Mouse (Mus musculus) frontal cortex, postnatal 25 days (tissue): ENCODE data around the gene Ikzf3.

Experiments used
- DNase-seq, 2 experiments: peaks; one replicate each; pipeline ENCODE4 v3.0.0; 2022; ENCODE audit warnings: low spot score in 2 of 2

Ikzf3 gene

GRCm38 (mm10) chr11:98569461-98569860 lies 23.6 kb upstream of the Ikzf3 start:
- no peak for DNase-seq

GRCm38 (mm10) chr11:98568326-98568725 lies 22.5 kb upstream of the Ikzf3 start:
- no peak for DNase-seq

GRCm38 (mm10) chr11:98563921-98564414 lies 18.1 kb upstream of the Ikzf3 start:
- DNase-seq: no peak

- DNase-seq: no peak
Observed at GRCm38 (mm10) chr11:98563025-98563424, 17.2 kb upstream of the Ikzf3 start.

GRCm38 (mm10) chr11:98560942-98561341 lies 15.1 kb upstream of the Ikzf3 start:
- DNase-seq: no peak

GRCm38 (mm10) chr11:98555124-98555700 lies 9.4 kb upstream of the Ikzf3 start:
- no peak for DNase-seq

- no peak for DNase-seq
Observed at GRCm38 (mm10) chr11:98553966-98554365, 8.1 kb upstream of the Ikzf3 start.

GRCm38 (mm10) chr11:98550975-98551828 lies 5.4 kb upstream of the Ikzf3 start, which contains the start of gene Zpbp2:
TSS of gene Zpbp2 (plus strand) at chr11:98551097.
- peak; percentile 82 to 86 for DNase-seq

GRCm38 (mm10) chr11:98550311-98550974 lies 4.6 kb upstream of the Ikzf3 start:
- no peak for DNase-seq

- DNase-seq: no peak
Observed at GRCm38 (mm10) chr11:98549363-98549762, 3.5 kb upstream of the Ikzf3 start.

GRCm38 (mm10) chr11:98547308-98547693 lies 1.5 kb upstream of the Ikzf3 start:
- DNase-seq: no peak

- DNase-seq: no peak
Observed at GRCm38 (mm10) chr11:98546529-98547307, 887 bp upstream of the Ikzf3 start.

- no peak for DNase-seq
Observed at GRCm38 (mm10) chr11:98544890-98545677, 747 bp downstream of the Ikzf3 start.

GRCm38 (mm10) chr11:98543414-98543813 lies 2.4 kb downstream of the Ikzf3 start:
- no peak for DNase-seq

- no peak for DNase-seq
Observed at GRCm38 (mm10) chr11:98542553-98542952, 3.3 kb downstream of the Ikzf3 start.

- DNase-seq: no peak
Observed at GRCm38 (mm10) chr11:98540319-98540718, 5.5 kb downstream of the Ikzf3 start.

GRCm38 (mm10) chr11:98537480-98538034 lies 8.3 kb downstream of the Ikzf3 start:
- no peak for DNase-seq

GRCm38 (mm10) chr11:98526824-98527461 lies 18.9 kb downstream of the Ikzf3 start:
- DNase-seq: no peak

GRCm38 (mm10) chr11:98525140-98525539 lies 20.7 kb downstream of the Ikzf3 start:
- DNase-seq: no peak

GRCm38 (mm10) chr11:98520468-98520867 lies 25.4 kb downstream of the Ikzf3 start:
- DNase-seq: no peak
